Mouse (Mus musculus) hindbrain, embryonic 12.5 days (tissue): ENCODE data around the gene Mybl2. TPM values are rescaled to one million over a fixed set of nuclear protein-coding genes. Genes with fewer than 3 reads are reported as not detected.

ENCODE experiments used
- ATAC-seq: fragments of 200-750 bp; cut with Nextera tagmentation; 2 replicates; pipeline ENCODE4 v1.8.0; 2017; ENCODE audit warnings: moderate TSS enrichment; ENCODE audit not compliant: low FRiP score
- H3K27ac ChIP-seq: fragments of 300-500 bp; sonication (generic); 2 replicates; pipeline ENCODE4 v1.5.1; 2016; ENCODE audit warnings: mild to moderate bottlenecking
- H3K27me3 ChIP-seq: fragments of 300-500 bp; sonication (generic); 2 replicates; pipeline ENCODE4 v1.6.1; 2016; ENCODE audit warnings: mild to moderate bottlenecking
- H3K36me3 ChIP-seq: fragments of 300-500 bp; sonication (generic); 2 replicates; pipeline ENCODE4 v1.6.1; 2016; ENCODE audit warnings: mild to moderate bottlenecking
- H3K4me1 ChIP-seq: fragments of 300-500 bp; sonication (generic); 2 replicates; pipeline ENCODE4 v1.6.1; 2016
- H3K4me2 ChIP-seq: fragments of 300-500 bp; sonication (generic); replicated peaks from 2 replicates; pipeline ENCODE4 v1.6.1; 2016; ENCODE audit warnings: mild to moderate bottlenecking
- H3K4me3 ChIP-seq: fragments of 300-500 bp; sonication (generic); 2 replicates; pipeline ENCODE4 v1.5.1; 2016; ENCODE audit warnings: mild to moderate bottlenecking
- H3K9ac ChIP-seq: fragments of 300-500 bp; sonication (generic); 2 replicates; pipeline ENCODE4 v1.6.1; 2016; ENCODE audit warnings: mild to moderate bottlenecking, moderate library complexity
- H3K9me3 ChIP-seq: fragments of 300-500 bp; sonication (generic); replicated peaks from 2 replicates; pipeline ENCODE4 v1.6.1; 2016; ENCODE audit warnings: mild to moderate bottlenecking
- WGBS: fragments of 180-500 bp; shearing (Covaris S2); methylation state at CpG from one replicate; pipeline ENCODE4 v1.1.7; 2016; 5-methylcytosine and 5-hydroxymethylcytosine counted together
- microRNA-seq: library from miRNA; unstranded; fragments of <30 nt; microRNA quantifications from one replicate; pipeline ENCODE4, GENCODE M21; 2017
- polyA plus RNA-seq: library from polyadenylated mRNA; unstranded; fragments of >200 nt; fragmentation: Nextera tagmentation; extraction: Ambion mirVana; gene quantifications from 2 replicates; pipeline ENCODE4 v1.2.1, GENCODE M21; 2016

Mybl2 gene
- polyA plus RNA-seq, 1 experiment from 2014 or later: 23.3 TPM

DNA sequence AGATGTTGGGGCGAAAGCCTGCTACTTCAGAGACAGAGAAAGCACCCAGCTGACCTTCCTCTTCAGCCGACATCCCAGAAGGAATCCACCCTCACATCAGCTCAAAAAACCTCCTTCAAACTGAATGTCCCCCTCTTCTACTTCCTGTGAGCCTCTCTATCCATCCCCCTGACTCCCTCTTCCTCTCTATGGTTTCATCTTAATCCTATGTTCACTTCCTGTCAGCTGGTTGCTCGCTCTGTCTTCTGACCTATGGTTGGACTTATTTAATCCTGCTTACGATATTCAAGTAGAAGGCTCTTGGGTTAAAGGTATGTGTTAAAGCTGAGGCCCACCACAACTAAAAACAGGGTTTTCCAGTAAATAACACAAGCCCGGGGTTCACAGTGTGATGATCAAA is 69.0 kb downstream of the Mybl2 start:
- H3K9me3 ChIP-seq: peaks cover 4% of the 10 kb centered on the region
- peaks cover 14% of the 10 kb centered on the region for H3K4me1 ChIP-seq
- H3K27ac ChIP-seq: no peak overlapping the region
- no peaks in the 10 kb centered on the region for H3K36me3 ChIP-seq
- peaks cover 24% of the 10 kb centered on the region for H3K27me3 ChIP-seq
- no peak overlapping the region for H3K9ac ChIP-seq
- no peak for ATAC-seq
- 83% methylated on average over 5 of the region's 5 CpGs for WGBS
- H3K4me2 ChIP-seq: no peak overlapping the region
- no peak overlapping the region for H3K4me3 ChIP-seq

DNA sequence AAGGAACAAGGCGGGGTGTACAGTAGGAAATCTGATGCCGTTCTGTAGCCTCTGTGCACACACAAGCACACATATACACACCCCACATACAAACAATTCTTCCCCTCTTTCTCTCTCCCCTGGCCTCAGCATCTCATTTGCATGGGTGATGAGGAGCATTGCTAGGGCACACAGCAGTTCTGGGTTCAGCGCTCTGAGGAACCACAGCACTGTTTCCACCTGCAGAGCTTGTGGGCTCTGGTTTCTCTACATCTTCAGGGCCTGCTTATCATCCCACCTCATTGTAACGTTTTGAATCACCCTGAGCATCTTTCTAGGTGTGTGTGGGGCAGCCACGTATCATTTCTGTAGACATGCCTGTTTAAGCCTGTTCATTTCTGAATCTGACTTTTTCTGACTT is 76.3 kb downstream of the Mybl2 start:
- ATAC-seq: no peak
- no peak overlapping the region for H3K27ac ChIP-seq
- H3K9me3 ChIP-seq: peaks cover 4% of the 10 kb centered on the region
- no peak overlapping the region for H3K4me2 ChIP-seq
- H3K36me3 ChIP-seq: no peaks in the 10 kb centered on the region
- WGBS: 79% methylated on average over 5 of the region's 5 CpGs
- no peaks in the 10 kb centered on the region for H3K27me3 ChIP-seq
- no peak overlapping the region for H3K4me3 ChIP-seq
- H3K9ac ChIP-seq: no peak overlapping the region
- 0 out of 2 replicates have a peak, but pooled peaks cover 2% of the 10 kb centered on the region for H3K4me1 ChIP-seq

DNA sequence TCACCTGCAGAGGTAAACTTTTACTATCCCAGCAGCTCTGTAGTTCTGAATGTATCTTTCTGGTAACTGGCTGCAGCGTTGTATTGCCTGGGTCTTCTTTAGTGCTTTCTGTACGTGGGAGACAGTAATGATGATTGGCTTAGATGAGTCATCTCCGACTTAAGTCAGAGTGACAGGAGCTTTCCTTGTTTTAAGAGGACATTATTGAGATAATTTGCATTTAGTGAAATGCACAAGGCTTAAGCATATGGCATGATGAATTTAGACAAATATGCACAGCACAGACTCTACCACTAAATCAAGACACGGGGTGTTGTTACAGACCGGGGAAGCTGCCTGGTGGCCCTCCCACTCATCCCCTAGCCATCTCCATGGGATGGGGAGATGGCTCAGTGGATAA is 77.8 kb downstream of the Mybl2 start:
- Histone ChIP-seq H3K9ac (no peak overlapping the region), H3K27ac (no peak overlapping the region), H3K4me1 (0 out of 2 replicates have a peak, but pooled peaks cover 2% of the 10 kb centered on the region), H3K4me2 (no peak overlapping the region), H3K4me3 (no peak overlapping the region), H3K9me3 (peaks cover 3% of the 10 kb centered on the region), H3K27me3 (no peaks in the 10 kb centered on the region), H3K36me3 (no peaks in the 10 kb centered on the region)
- WGBS: 89% methylated on average over 5 of the region's 5 CpGs
- ATAC-seq: no peak

Small RNA genes within 50 kb of the gene (microRNA-seq; reads per million reads assigned to microRNA genes)
- gene Gm22174: not detected
- not detected for gene Mir7003

Other genes starting within 250 kb of the Mybl2 start
- gene Srsf6, start 123.2 kb upstream of the Mybl2 start, polyA plus RNA-seq: 223 and 252 TPM in 2 replicates
- 0.20 and 0.41 TPM in 2 replicates for gene L3mbtl1, start 111.2 kb upstream of the Mybl2 start, polyA plus RNA-seq
- not detected in 2 replicates for gene Sgk2, start 67.4 kb upstream of the Mybl2 start, polyA plus RNA-seq
- 48.9 and 52.7 TPM in 2 replicates for gene Ift52, start 37.3 kb upstream of the Mybl2 start, polyA plus RNA-seq
- 0.30 TPM in 1 of 2 replicates, not detected in the other for gene Gtsf1l, start 33.2 kb downstream of the Mybl2 start, polyA plus RNA-seq
- gene Tox2, start 148.4 kb downstream of the Mybl2 start, polyA plus RNA-seq: 24.6 and 25.1 TPM in 2 replicates